Mouse (Mus musculus) MN1 (cell line): ENCODE measurements around the gene Spag5.

Source experiments
- DNase-seq: peaks from one replicate; pipeline ENCODE4 v3.0.0-alpha.2; 2016; ENCODE audit warnings: low spot score

Gene Spag5

GRCm38 (mm10) chr11:78324000-78324785 lies 22.9 kb downstream of the Spag5 start:
- DNase-seq = no peak

DNA sequence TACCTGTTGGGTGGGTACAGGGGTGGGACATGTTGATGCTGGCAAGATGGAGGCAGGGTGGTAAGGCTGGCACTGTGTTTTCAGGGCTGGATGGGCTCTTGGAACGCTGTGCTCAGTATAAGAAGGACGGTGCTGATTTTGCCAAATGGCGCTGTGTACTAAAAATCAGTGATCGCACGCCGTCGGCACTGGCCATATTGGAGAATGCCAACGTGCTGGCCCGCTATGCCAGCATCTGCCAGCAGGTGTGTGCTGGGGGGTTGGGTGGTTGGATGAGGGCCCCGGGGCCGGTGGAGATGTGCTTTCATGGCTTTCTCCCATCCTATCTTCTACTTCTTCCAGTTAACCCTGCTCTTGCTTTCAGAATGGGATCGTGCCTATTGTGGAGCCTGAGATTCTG lies 23.6 kb downstream of the Spag5 start:
- no peak for DNase-seq

- no peak for DNase-seq
These were observed 25.9 kb downstream of the Spag5 start for GRCm38 (mm10) chr11:78327215-78327614.

DNA sequence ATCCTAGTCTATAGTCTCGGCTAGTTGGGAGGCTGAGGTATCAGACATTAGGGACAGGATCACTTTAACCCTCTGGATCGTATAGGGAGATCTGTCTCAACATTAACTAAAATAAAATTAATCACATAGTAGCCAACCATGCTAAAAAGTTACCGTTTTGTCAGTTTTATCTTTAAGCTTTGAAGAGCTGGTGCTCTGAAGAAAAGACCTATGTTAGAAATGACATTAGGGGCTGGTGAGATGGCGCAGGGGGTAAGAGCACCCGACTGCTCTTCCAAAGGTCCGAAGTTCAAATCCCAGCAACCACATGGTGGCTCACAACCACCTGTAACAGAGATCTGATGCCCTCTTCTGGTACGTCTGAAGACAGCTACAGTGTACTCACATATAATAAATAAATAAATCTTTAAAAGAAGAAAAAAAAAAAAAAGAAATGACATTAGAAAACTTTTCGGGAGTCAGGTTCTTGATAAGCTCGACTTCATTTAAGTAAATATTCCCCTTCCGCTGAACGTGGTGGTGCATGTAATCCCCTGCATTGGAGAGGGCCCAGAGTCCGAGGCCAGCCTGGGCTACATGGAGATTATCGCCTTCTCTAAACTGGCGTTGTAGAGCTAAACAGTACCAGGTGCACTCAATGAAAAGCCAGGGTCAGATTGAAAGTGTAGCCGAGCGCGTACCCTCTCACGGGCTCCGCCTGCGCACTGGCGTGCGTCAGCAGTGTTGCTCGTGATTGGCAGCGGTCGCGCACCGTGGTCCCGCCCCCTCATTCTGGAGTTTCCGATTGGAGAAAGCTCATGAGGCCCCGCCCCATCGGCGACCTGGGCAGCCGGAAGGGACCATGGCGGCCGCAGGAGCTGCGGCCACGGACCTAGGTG lies 26.5 kb downstream of the Spag5 start, which contains the start of gene Pigs:
Gene Pigs, plus strand, starts transcription at position 782 of the 878 bp plus-strand sequence.
- peak; percentile 95 for DNase-seq

GRCm38 (mm10) chr11:78328512-78329056 lies 27.3 kb downstream of the Spag5 start:
- DNase-seq = no peak

GRCm38 (mm10) chr11:78332676-78333075 lies 31.3 kb downstream of the Spag5 start:
- no peak for DNase-seq

DNA sequence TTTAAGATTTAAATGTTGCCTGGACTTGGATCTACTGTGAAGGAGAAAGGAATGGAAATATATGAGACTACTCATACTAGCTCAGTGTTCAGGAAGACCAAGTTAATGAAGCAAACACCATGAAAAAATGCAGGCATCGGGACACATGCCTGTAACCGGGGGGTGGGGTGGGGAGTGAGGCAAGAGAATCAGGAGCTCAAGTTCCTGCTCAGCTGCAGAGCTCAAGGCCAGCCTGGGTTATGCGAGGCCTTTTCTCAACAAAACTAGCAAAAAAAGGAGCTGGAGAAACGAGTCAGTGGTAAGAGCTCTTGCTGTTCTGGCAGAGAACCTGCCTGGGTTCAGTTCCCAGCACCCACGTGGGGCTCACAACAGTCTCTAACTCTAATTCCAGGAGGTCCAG lies 32.7 kb downstream of the Spag5 start:
- DNase-seq = no peak

DNA sequence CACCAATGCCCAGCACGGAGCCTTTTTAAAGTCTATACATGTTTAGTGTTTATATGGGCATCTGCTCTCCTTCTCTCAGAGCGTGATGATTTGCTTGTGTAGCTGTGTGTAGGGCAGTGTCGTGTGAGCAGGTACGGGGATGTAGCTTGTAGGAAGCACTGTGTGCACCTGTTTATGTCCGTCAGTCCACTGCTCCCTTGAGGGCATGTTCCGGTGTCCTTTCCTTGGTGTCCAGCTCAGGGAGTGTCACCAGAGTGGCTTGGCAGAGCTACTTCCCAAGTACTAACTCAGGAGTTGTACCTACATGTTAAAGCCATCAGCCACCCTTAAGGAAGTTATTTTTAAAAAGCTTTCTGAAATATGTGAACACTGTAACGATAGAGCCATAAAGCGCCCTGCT lies 35.7 kb downstream of the Spag5 start:
- DNase-seq = no peak

DNA sequence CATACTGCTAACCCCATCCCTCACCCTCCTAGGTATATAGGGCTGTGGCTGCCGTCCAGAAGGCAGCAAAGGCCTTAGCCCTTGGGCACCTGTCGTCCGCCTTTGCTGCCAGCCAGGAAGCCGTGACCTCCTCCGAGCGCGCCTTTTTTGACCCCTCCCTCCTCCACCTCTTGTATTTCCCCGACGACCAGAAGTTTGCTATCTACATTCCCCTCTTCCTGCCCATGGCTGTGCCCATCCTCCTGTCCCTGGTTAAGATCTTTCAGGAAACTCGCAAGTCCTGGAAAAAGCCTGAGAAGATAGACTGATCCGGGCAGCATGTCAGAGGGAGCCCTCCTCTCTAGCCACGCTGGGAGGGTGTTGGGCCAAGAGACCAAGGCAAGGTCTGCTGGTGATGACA lies 40.4 kb downstream of the Spag5 start:
- DNase-seq = no peak

GRCm38 (mm10) chr11:78343381-78344327 lies 42.3 kb downstream of the Spag5 start, which contains the start of gene Unc119:
Gene Unc119 (plus strand): TSS chr11:78343482.
- DNase-seq = peak; percentile 76

DNA sequence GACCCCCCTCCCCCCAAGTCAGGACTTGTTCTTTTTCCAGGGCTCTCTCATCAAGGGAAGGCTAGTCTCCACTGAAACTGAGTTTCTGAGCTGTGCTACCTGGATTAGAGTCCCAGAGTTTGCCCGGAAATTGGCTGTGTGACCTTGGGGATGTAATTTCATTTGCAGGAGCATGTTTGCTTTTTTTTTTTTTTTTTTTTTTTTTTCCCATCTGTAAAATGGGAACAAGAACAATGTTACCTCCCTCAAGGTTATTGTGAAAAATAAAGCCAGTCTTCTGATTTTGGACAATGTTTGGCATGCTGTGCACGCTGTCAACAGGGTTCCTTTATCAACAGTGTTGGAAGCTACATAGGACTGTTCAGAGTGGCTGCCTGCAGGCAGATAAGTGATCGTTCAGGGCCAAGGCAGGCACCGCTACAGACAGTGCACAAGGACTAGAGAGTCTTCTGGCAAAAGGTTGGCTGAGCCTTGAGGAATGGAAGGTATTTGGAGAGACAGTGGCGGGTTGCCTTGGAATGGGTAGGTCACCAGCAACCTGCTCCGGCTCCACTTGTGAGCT lies 43.1 kb downstream of the Spag5 start:
- DNase-seq = peak; percentile 31

DNA sequence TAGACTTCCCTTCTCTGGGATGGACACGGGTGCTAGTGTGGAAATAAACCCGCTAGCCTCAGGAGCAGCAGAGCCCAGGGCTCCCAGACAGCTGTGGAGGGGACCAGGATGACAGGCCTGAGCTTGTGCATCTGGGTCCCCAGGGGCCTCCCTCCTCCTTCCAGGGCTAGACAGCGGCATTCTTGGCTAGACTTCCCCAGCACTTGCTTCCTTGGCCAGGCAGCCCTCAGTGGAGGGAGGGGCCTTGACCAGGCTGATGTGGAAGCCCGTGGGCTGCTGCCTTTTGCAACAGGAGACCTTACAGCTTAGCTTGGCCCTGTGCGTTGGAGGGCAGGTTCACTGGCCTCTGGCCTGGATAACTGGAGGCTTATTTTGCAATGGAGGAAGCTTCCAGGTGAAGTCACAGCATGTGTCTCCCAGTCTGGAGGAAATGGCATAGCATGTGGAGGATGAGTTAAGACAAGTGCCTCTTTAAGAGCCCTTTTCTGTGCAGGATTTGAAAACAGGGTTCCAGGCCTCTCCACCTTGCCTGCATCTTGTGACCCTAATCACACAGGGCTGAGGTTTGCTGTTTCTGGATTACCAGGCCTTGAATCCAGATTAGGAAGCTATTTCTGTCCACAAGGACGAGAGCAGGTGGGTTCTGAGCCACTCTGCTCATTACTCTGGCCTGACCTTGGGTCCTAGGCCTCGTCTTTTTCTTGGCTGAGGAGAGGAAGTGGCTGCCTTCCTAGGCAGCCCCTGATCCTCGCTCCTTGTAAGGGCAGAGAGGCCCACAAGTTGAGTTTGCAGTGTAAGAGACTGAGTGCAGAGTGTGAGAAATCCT lies 43.8 kb downstream of the Spag5 start:
- peak; percentile 80 for DNase-seq

GRCm38 (mm10) chr11:78345801-78346200 lies 44.5 kb downstream of the Spag5 start:
- no peak for DNase-seq

DNA sequence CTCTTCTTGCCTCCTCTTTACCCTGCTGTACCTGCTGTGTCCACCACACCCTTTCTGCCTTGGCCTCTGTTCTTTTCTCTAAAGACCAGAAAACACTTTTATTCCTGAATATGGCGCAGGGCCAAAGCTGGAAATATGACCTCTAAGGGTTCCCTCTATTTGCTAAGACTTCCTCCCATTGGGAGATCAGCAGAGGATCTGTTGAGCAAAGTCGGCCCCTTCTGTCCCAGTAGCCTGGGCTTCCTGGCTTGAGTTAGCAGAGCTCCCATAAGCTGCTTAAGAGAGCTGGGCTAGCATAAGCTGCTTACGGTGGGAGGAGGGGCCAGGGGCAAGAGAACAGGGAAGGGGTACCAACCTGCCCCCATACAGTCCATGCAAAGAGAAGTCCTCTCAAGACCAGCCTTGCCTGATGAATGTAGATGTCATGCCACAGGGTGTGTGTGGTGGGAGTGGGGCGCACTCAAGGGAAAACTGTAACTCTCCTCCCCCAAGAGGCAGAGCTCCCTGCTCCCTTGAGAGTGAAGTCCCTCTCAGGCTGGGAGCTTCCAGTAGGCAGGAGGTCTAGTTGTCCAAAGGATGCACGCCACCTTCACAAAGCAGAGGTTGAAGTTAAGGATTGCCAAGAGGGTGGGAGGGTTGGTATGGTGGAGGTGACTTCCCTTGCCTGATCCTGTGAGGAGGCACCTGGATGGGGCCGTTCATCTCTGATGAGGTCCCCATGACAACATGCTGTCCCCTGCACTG lies 45.2 kb downstream of the Spag5 start:
- DNase-seq = no peak

- peak; percentile 79 for DNase-seq
These were observed 45.9 kb downstream of the Spag5 start for GRCm38 (mm10) chr11:78347070-78347754.

GRCm38 (mm10) chr11:78347908-78348307 lies 46.6 kb downstream of the Spag5 start:
- DNase-seq = no peak

- DNase-seq = no peak
These were observed 47.1 kb downstream of the Spag5 start for GRCm38 (mm10) chr11:78348474-78348873.

GRCm38 (mm10) chr11:78349441-78350358 lies 48.4 kb downstream of the Spag5 start:
- DNase-seq = no peak
